Mouse (Mus musculus): ENCODE data around the gene Golga4. TPM values are rescaled to one million over a fixed set of nuclear protein-coding genes. Genes with fewer than 3 reads are reported as not detected.

Golga4 gene
- 1.2 and 11.7 TPM in 2 replicates for polyA plus RNA-seq (2012; ENCODE audit: insufficient read depth, low replicate concordance)

- Histone ChIP-seq H3K27me3 (replicated peaks) (no peaks in the 10 kb centered on the region), H3K36me3 (replicated peaks; ENCODE audit: low read length) (peaks cover 7% of the 10 kb centered on the region), H3K4me3 (replicated peaks) (peak within 1 kb of the TSS; percentile 99), H3K9me3 (peaks cover 2% of the 10 kb centered on the region; the same call in 1 of the 2 replicates), H3K4me1 (peaks cover 50% of the 10 kb centered on the region)
- TF ChIP-seq GATA1 (IDR thresholded peaks at IDR 0.05; ENCODE audit: borderline replicate concordance, low read length): no peak
- TF ChIP-seq FLI1 (IDR thresholded peaks at IDR 0.05; ENCODE audit: low read length): no peak
Measured at GRCm38 (mm10) chr9:118506020-118506403, at the start of gene Golga4. TSS of gene Golga4 (plus strand) at chr9:118506267.

- peaks cover 24% of the 10 kb centered on the region for H3K27me3 ChIP-seq (replicated peaks)
- H3K4me1 ChIP-seq: peaks cover 3% of the 10 kb centered on the region; the same call in 1 of the 2 replicates
- no peaks in the 10 kb centered on the region for H3K9me3 ChIP-seq
- H3K4me3 ChIP-seq (replicated peaks): no peak overlapping the region
- no peaks in the 10 kb centered on the region for H3K36me3 ChIP-seq (replicated peaks; ENCODE audit: low read length)
- TF ChIP-seq GATA1 (IDR thresholded peaks at IDR 0.05; ENCODE audit: borderline replicate concordance, low read length): no peak
- no peak for TF ChIP-seq FLI1 (IDR thresholded peaks at IDR 0.05; ENCODE audit: low read length)
Measured at GRCm38 (mm10) chr9:118456405-118456804, 49.7 kb upstream of the Golga4 start.

- Histone ChIP-seq H3K9me3 (no peaks in the 10 kb centered on the region), H3K36me3 (replicated peaks; ENCODE audit: low read length) (no peaks in the 10 kb centered on the region), H3K4me3 (replicated peaks) (no peak overlapping the region), H3K27me3 (replicated peaks) (peaks cover 24% of the 10 kb centered on the region), H3K4me1 (peaks cover 3% of the 10 kb centered on the region; the same call in 1 of the 2 replicates)
- TF ChIP-seq GATA1 (IDR thresholded peaks at IDR 0.05; ENCODE audit: borderline replicate concordance, low read length) (no peak), FLI1 (IDR thresholded peaks at IDR 0.05; ENCODE audit: low read length) (no peak)
Measured at GRCm38 (mm10) chr9:118458039-118458438, 48.0 kb upstream of the Golga4 start.

GRCm38 (mm10) chr9:118464031-118464430 lies 42.0 kb upstream of the Golga4 start:
- no peaks in the 10 kb centered on the region for H3K9me3 ChIP-seq
- TF ChIP-seq GATA1 (IDR thresholded peaks at IDR 0.05; ENCODE audit: borderline replicate concordance, low read length): no peak
- no peak for TF ChIP-seq FLI1 (IDR thresholded peaks at IDR 0.05; ENCODE audit: low read length)
- peaks cover 25% of the 10 kb centered on the region for H3K27me3 ChIP-seq (replicated peaks)
- H3K36me3 ChIP-seq (replicated peaks; ENCODE audit: low read length): no peaks in the 10 kb centered on the region
- no peak overlapping the region for H3K4me3 ChIP-seq (replicated peaks)
- no peaks in the 10 kb centered on the region; the same call in none of the 2 replicates for H3K4me1 ChIP-seq

GRCm38 (mm10) chr9:118468301-118468700 lies 37.8 kb upstream of the Golga4 start:
- H3K27me3 ChIP-seq (replicated peaks): peaks cover 50% of the 10 kb centered on the region
- peaks cover 7% of the 10 kb centered on the region for H3K4me1 ChIP-seq
- H3K4me3 ChIP-seq (replicated peaks): no peak overlapping the region
- no peaks in the 10 kb centered on the region for H3K36me3 ChIP-seq (replicated peaks; ENCODE audit: low read length)
- H3K9me3 ChIP-seq: no peaks in the 10 kb centered on the region
- TF ChIP-seq FLI1 (IDR thresholded peaks at IDR 0.05; ENCODE audit: low read length) (no peak), GATA1 (IDR thresholded peaks at IDR 0.05; ENCODE audit: borderline replicate concordance, low read length) (no peak)

- Histone ChIP-seq H3K9me3 (no peaks in the 10 kb centered on the region), H3K36me3 (replicated peaks; ENCODE audit: low read length) (no peaks in the 10 kb centered on the region), H3K4me1 (peaks cover 7% of the 10 kb centered on the region), H3K27me3 (replicated peaks) (peaks cover 51% of the 10 kb centered on the region), H3K4me3 (replicated peaks) (peak overlapping the region; percentile 71)
- no peak for TF ChIP-seq GATA1 (IDR thresholded peaks at IDR 0.05; ENCODE audit: borderline replicate concordance, low read length)
- TF ChIP-seq FLI1 (IDR thresholded peaks at IDR 0.05; ENCODE audit: low read length): no peak
Measured at GRCm38 (mm10) chr9:118469272-118469671, 36.8 kb upstream of the Golga4 start.

GRCm38 (mm10) chr9:118471296-118471695 lies 34.8 kb upstream of the Golga4 start:
- TF ChIP-seq GATA1 (IDR thresholded peaks at IDR 0.05; ENCODE audit: borderline replicate concordance, low read length) (no peak), FLI1 (IDR thresholded peaks at IDR 0.05; ENCODE audit: low read length) (no peak)
- Histone ChIP-seq H3K27me3 (replicated peaks) (peaks cover 66% of the 10 kb centered on the region), H3K36me3 (replicated peaks; ENCODE audit: low read length) (no peaks in the 10 kb centered on the region), H3K9me3 (no peaks in the 10 kb centered on the region), H3K4me3 (replicated peaks) (no peak overlapping the region), H3K4me1 (peaks cover 9% of the 10 kb centered on the region)

GRCm38 (mm10) chr9:118476211-118476765 lies 29.8 kb upstream of the Golga4 start:
- peaks cover 81% of the 10 kb centered on the region for H3K27me3 ChIP-seq (replicated peaks)
- no peak for TF ChIP-seq FLI1 (IDR thresholded peaks at IDR 0.05; ENCODE audit: low read length)
- no peak for TF ChIP-seq GATA1 (IDR thresholded peaks at IDR 0.05; ENCODE audit: borderline replicate concordance, low read length)
- peak overlapping the region; percentile 90 for H3K4me3 ChIP-seq (replicated peaks)
- H3K4me1 ChIP-seq: peaks cover 37% of the 10 kb centered on the region
- no peaks in the 10 kb centered on the region for H3K9me3 ChIP-seq
- no peaks in the 10 kb centered on the region for H3K36me3 ChIP-seq (replicated peaks; ENCODE audit: low read length)

- TF ChIP-seq GATA1 (IDR thresholded peaks at IDR 0.05; ENCODE audit: borderline replicate concordance, low read length): no peak
- TF ChIP-seq FLI1 (IDR thresholded peaks at IDR 0.05; ENCODE audit: low read length): no peak
- Histone ChIP-seq H3K4me1 (peaks cover 37% of the 10 kb centered on the region), H3K4me3 (replicated peaks) (peak overlapping the region; percentile 90), H3K27me3 (replicated peaks) (peaks cover 81% of the 10 kb centered on the region), H3K36me3 (replicated peaks; ENCODE audit: low read length) (no peaks in the 10 kb centered on the region), H3K9me3 (no peaks in the 10 kb centered on the region)
Measured at GRCm38 (mm10) chr9:118476766-118477271, 29.2 kb upstream of the Golga4 start.

- H3K36me3 ChIP-seq (replicated peaks; ENCODE audit: low read length): no peaks in the 10 kb centered on the region
Measured at GRCm38 (mm10) chr9:118477281-118477931, 28.7 kb upstream of the Golga4 start.

More at GRCm38 (mm10) chr9:118477281-118477931, 28.7 kb upstream of the Golga4 start:
- H3K4me1 ChIP-seq: peaks cover 42% of the 10 kb centered on the region
- no peaks in the 10 kb centered on the region for H3K9me3 ChIP-seq
- H3K27me3 ChIP-seq (replicated peaks): peaks cover 85% of the 10 kb centered on the region
- TF ChIP-seq GATA1 (IDR thresholded peaks at IDR 0.05; ENCODE audit: borderline replicate concordance, low read length) (no peak), FLI1 (IDR thresholded peaks at IDR 0.05; ENCODE audit: low read length) (no peak)
- H3K4me3 ChIP-seq (replicated peaks): peak overlapping the region; percentile 90
